Mouse (Mus musculus) megakaryocyte-erythroid progenitor cell, adult 5-6 weeks (primary cell): ENCODE measurements around the gene Psmb5. TPM values are rescaled to one million over a fixed set of nuclear protein-coding genes. Genes with fewer than 3 reads are reported as not detected.

Source experiments
- ATAC-seq: replicated peaks from 2 replicates; pipeline ENCODE4 v1.8.0; 2016; ENCODE audit warnings: mild to moderate bottlenecking, inconsistent platforms; ENCODE audit not compliant: severe bottlenecking, poor library complexity, low FRiP score, low TSS enrichment
- total RNA-seq, 2 experiments: library from RNA; stranded (forward) in 1 of 2; stranded (reverse) in 1 of 2; fragments of 200-1000, 215-1000 nt in 1 of 2; fragments of >200 nt in 1 of 2; fragmentation: Nextera tagmentation in 1 of 2; gene quantifications; 2 replicates each; pipeline ENCODE4 v1.2.3; 2014 to 2017

The Psmb5 gene
- 221 and 258 TPM in 2 replicates for total RNA-seq (2014; fragmentation: Nextera tagmentation)
- 39.5 and 75.5 TPM in 2 replicates for total RNA-seq (2017)

DNA sequence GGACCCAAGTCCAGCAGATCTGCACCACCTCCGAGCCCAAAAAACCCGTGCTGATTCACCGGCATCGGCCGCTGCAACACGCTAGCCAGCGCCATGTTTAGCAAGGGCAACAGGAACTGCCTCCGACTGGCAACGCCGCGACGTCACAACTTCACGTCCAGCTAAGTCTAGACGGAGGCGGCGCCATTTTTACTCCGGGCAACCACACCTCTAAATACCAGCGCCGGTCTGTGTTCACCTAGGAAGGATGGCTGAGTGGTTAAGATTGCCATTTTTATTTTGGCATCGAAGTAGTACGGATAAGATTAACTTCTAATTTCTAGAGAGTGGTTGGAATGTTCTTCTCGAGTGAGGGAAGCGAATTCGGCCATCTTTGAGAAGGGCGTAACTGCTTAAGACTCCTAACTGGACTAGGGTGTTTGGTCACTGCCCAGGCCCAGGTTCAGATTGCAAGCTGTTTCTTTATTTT lies at the start of gene Psmb5:
Psmb5 (minus strand) TSS at position 126 of the 469 bp plus-strand sequence.
- ATAC-seq = peak; percentile 94

DNA sequence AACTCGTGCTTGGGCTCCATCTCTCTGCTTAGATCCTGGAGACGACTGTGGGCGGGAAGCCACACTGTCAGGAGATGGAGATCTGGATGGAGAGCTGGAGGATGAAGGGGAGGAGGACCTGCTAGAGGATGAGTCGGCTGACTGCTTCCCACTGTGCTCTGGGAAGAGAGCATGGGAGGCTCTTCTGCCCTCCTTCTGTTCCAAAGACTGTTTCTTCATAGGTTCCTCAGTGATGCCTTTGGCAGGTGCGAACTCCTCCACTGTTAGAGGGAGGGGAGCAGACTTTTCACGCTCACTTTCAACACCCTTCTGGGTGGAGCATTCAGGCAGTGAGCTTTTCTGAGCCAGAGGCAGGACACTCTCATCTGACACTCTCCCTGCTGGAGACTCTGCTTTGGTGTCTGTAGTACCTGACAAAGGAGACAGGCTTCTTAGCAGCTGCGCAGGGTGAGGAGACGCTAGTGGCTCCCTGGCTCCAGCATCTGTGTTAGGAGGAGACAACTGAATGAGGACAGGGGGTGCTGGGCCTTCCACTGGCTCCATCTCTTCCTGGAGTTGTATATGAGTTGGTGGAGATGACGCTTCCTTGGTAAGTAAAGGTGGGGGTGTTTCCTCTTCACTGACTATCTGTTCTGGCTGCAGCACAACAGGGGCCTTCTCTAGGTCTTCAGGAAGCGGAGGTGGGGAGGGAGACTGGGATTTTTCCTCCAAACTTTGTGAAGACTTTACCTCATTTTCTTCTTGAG lies 46.8 kb upstream of the Psmb5 start:
- no peak for ATAC-seq

DNA sequence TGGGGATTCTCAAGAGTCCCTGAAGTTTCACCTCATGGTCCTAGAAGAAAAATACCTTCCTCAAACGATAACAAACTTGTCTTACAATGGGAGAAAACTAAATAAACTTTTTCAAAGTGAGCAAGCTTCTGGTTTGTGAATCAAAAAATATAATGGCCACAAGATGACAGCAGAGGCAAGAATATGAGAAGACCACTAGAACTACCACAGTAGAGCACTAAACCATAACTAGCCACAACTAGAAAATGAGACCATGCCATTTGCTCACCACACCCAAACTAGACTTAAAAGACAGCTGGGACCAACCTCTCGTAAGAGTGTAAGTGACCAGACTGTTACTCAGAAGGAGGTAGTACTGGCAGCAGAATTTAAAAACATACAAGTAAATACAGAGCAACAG lies 42.2 kb upstream of the Psmb5 start:
- ATAC-seq = no peak

DNA sequence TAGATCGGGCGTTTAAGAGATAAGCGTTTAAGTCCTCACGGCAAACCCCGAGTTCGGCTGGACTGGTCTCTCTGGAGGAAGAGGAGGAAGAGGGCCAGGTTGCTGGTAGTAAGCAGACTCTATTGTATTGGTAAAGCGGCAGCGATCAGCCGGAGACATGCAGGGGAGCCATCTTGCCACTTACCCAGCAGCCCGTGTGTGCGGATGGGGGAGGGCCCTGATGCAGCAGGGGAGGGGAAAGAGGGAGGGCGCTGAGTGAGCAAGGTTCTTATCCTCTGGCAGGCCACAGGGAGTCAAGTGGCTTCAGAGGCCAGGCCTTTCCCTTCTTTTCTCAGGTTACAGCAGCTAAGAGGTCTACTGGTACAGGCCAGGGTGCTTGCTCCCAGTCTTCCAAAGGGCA lies 35.7 kb upstream of the Psmb5 start:
- ATAC-seq = peak; percentile 94

DNA sequence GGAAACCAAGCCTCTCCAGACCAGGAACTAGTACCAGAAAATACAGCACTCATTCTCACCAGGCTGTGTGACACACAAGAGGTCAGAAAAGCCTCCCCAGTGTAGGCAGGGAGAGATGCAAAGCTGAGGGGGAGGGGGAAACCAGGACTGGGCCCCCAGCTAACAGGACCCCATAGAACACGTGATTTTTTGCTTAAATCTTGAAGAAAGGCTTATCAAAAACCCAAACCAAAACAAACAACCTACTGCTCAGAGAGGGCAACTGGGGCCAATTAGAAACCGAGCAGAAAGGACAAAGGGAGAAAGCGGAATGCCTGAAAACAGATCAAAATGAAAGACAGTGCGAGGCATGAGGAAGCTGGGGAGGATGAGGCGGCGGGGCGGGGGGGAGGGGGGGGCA lies 35.0 kb upstream of the Psmb5 start:
- no peak for ATAC-seq

DNA sequence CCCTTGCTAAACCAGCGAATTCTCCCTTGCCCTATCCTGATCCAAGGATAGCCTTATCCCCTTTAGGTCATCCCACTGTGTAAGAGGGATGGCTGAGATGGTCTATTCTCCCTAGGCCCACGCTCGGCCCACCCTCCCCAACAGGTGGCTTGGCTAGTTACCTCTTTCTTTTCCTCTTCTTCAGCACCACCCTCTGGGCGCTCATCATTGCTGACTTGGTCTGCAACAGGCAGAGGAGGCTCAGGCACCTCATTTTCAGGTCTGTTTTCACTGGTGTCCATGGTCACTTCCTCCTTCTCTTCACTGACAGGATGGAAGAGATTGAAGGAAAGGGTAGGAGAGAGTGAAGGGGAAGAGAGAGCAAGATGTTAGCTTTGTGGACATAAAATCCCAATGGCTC lies 33.7 kb upstream of the Psmb5 start:
- no peak for ATAC-seq

DNA sequence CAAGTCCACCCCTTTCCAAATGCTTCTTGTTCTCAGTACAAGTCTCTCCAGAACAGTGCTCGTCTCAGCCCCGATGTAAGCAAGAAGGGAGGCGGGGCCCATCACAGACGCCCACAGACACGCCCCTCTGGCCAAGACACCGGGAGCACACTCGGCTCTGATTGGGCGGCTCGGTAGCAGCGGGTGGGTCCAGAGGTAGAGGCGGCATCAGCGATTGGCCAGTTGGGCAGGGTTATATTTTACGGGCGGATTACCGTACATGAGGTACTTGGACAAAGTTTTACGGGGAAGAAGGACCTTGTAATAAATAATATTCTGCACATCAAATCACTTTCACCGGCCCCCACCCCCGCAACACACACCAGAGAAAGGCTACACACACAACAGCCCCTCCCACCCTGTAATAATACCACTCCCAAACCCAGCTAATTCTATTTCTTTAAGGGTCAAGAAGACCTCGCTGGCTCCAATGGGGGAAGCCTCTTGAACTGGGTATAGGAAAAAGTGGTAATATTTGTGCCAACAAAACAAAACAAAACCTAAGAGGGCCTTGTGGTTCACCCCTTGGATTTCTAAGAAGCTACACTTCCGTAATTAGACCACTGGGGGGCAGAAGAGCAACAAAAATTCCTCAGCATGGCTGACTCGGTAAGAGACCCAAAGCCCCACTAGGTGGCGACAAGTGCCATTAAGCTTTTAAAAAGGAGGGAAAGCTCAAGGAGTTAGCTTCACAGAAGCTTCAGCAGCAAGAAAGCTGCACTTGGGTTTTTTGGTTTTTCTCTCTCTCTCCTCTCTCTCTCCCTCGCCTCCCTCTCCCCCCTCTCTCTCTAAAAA lies 33.0 kb upstream of the Psmb5 start:
- ATAC-seq = peak; percentile 39

DNA sequence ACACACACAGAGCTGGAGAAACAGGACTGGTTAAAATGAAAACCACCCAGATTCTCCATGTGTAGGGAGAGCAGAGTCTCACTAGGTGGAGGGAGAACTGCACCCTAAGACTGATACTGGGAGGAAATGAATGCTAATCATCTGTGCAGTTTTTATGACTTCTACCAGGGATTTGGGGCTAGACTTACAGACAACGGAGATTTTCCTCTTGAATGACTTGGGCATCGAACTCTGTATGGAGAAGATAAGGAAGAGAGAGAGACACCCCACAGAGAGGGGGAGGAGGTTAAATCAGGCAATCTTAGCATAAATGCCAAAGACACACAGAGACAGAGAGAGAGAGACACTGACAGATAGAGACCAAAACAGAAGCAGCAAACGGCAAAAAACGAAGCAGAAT lies 30.1 kb upstream of the Psmb5 start:
- no peak; the same call in 1 of the 2 replicates for ATAC-seq

DNA sequence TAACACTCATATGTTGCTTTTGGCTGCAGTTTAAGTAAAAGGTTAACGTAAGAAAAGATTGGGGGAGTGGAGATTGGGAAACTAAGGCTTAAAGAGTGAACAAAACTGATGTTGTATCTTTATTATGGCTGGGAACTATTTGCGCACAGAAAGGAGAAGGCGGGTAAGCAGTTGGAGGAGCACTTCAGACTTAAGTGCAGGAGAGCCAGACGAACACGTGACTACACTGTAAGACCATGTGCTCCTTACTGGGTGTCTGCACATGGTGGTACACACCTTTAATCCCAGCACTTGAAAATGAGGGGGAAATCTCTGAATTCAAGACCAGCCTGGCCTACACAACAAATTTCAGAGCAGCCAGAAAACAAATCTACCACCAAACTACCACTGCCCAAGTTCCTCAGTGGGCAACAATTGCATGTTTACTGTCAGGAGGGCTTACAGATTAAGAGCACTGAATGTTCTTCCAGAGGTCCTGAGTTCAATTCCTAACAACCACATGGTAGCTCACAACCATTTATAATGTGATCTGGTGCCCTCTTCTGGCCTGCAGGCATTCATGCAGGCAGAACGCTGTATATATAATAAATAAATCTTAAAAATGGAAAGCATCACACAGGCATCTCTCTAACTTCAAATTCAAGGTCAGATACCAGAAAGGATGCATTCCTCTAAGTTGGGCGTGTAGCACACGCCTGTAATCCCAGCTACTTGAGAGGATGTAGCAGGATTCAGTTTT lies 29.2 kb upstream of the Psmb5 start:
- ATAC-seq = no peak

DNA sequence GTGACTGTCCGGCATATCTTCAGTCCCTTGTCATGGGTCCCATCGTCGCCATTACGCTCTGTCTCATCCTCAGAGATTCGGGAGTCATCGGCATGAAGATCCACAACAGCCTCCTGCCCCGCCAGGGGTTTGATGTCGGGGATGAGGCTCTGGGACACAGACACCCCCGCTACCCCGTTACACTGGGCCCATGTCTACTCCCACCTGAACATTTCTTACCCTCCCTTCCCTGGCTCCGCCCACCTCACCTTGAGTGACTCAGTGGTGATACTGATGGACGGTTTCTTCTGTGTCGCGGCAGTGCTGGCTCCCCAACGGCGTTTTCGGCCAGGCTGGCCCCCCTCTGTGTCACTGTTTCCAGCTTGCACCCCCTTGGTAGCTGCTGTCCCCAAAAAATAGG lies 28.6 kb upstream of the Psmb5 start:
- no peak for ATAC-seq

DNA sequence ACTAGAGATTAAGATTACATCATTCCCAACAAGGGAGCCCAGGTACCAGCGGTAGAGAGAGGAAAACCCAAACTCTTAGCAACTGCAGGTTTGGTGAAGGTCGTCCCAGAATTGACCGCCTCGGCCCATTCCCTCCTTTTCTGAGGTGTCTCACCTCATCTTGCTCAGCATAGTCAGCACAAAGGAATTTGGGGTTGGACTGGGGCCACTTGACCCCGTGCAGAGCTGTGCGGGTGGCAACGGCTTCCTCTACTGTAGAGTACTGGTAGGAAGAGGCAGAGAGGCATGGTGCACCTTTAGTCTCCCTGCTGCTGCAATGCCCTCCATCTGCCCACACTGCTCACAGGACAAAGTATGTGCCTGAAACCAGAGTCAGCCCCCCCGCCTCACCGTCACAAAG lies 26.5 kb upstream of the Psmb5 start:
- ATAC-seq = no peak

DNA sequence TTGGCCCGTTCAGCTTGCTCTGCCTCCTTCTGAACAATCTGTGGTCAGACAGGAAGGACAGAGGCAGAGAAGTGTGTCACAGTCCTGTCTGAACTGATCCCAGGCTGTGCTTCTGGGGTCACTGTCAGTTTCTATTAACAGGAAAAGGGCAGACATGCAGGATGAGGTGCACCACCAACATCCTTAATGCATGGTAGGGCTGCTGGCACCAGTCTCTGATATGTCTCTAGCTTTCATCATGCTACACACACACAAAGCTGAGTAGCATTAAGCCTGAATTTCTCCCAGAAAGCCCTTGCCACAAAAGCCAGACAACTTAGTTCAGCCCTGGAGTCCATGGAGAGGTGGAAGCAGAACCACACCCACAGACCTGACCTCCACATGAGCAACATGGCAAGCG lies 25.2 kb upstream of the Psmb5 start:
- no peak for ATAC-seq

DNA sequence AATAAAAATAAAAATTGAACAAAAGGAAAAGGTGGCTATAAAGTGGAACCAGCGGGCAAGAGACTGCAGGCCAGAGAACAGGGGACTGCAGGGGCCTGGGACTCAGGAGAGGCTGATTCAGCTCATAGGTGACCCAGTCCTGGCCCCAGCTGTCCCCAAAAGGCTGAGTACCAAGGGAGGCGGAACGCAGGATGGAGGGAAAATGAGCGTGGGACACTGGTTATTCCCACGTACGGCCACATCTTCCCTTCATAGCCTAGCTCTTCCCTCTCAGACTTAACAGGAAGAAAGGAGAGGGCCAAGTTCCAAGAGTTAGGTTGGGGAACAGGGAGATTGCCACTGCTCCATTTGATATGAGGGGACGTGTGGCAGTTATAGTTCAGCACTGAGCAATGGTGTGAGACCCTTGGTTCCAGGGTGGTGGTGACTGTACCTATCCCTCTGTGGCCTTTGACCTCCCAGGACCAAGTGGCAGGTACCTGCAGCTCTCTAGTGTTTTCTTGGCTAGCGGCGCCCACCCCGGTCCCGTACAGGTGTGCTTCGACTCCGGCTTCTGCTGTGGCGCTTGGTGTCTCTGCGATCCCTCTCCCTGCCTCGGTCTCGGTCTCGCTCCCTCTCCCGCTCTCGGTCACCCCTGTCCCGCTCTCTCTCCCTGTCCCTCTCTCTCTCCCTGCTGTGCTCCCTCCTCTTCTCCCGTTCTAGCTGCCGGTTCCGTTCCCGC lies 24.6 kb upstream of the Psmb5 start:
- ATAC-seq = no peak

DNA sequence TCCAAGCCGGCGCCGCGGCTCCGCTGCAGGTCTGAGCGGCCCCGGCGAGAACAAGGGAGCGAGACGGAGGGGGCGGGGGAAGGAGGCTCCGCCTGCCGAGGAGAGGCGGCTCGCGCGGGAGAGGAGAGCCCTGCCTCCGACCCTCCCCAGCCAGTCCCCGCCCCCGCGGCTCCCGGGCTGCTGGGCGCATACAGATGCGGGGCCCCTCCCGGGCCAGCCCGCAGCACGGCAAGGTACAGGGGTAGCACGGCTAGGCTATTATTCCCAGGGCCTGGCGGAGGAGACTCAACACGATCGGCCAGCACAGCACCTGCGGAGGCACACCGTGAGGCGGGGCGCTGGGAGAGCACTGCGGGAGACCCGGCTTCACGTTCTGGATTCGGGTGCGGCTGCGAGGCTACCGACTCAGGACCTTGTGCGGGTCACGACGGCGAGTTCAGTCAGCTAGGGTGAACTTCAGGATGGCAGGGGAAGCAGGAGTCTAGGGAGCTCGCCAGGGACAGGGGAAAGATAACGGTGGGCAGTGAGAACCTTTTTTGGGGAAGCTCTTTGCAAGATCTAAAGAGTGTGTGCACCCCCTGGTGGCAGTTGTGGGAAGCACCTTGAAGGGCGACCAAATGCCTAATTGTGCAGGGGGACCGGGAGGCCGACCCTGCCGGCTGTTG lies 23.6 kb upstream of the Psmb5 start, which contains the start of gene Cdh24:
Cdh24 (minus strand) TSS at position 60 of the 665 bp plus-strand sequence.
- peak; percentile 81 for ATAC-seq

DNA sequence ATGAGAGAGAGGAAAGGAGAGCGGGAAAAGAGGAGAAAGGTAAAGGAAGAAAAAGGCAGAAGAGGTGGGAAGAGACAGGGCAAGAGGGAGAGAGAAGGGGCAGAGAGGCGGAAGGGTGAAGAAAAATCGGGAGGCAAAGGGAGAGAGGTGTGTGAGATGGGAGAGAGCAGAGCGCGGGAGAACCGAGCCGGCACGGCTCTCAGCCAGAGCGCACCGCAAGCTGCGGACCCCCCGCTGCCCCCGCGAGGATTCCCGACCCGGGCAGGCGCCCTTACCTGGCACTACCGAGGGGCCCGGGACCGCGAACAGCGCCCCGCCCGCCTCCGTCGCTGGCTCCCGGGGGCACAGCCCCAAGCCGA lies 23.1 kb upstream of the Psmb5 start, which contains the start of gene Gm17606:
Gm17606 (plus strand) TSS at position 7 of the 359 bp plus-strand sequence.
- no peak for ATAC-seq

DNA sequence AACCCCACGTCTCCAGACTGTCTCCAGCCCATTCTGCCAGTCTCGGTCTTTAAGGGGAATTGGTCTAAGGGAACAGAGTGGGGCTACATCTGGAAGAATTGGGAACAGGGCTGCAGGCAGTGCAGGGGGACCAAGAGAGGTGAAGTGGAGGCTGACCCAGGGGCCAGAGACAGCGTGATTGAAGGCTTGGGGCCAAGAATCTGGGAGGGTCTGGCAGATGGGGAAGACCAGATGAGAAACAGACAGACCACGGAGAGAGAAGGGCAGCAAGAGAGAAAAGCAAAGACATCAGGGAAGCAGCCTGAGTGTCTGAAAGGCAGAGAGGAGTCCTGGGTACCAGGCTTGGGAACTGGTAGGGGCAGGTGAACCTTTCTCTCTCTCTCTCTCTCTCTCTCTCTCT lies 22.3 kb upstream of the Psmb5 start:
- no peak for ATAC-seq

DNA sequence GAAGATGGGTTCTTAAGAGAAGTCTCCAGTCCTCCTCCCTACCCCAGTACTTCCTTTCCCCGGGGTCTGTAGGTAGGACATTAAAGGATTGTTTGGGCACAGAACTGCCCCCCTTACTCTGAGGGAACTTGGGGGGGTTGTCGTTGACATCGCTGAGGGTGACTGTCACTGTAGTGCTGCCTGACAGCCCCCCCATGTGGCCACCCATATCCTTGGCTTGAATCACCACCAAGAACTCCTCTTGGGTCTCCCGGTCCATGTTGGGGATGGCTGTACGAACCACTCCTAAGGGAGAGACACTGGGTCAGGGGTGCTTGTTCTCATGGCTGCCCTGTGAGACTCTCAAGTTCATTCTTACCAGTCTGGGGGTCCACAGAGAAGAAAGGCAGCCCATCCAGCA lies 20.4 kb upstream of the Psmb5 start:
- ATAC-seq = no peak

DNA sequence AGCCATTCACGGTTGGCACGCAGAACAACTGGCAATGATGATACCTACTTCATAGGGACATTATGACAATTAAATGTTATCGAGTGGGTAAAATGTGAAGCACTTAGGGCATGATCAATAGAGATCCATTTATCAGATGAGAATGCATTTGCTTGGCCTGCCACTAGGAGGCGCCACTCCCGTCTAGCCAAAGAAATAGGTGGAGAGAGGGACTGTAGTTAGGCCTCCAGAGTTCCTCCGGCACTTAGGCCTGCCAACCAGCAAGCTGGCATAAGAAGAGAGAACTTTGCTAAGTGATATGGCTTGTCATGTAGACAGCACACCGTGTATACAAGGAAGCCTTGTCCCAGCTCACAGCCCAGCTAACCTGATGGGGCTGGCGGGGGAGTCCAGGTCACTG lies 19.1 kb upstream of the Psmb5 start:
- no peak for ATAC-seq

DNA sequence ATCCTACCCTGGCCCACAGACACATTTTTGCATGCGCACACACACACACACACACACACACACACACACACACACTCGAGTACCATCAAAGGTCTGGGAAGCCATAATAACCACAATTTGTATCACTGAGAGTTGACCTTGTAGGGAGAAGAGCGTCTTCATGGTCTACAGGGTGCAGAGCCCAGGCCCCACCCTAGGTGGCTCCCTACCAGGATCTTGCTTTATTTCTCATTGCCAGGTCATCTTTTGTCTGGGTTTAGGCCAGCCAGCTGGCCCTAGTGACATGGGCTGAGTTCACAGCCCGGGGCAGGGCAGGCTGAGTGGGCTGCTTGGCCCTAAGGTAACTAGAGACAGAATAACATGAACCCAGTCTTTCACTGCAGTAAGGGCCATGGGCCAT lies 16.4 kb upstream of the Psmb5 start:
- ATAC-seq = peak; percentile 45; the same call in 1 of the 2 replicates
